Mouse (Mus musculus) brain, embryonic 18.5 days (tissue): ENCODE results near the gene Inka1.

Experiments used
- DNase-seq: peaks from one replicate; pipeline ENCODE4 v3.0.0-alpha.2; 2012; ENCODE audit warnings: low read depth, low spot score

Inka1 gene

GRCm38 (mm10) chr9:107984052-107984753 lies 1.5 kb downstream of the Inka1 start:
- no peak for DNase-seq

- no peak for DNase-seq
These were observed 2.2 kb downstream of the Inka1 start for GRCm38 (mm10) chr9:107983421-107983890.

GRCm38 (mm10) chr9:107982681-107983346 lies 2.9 kb downstream of the Inka1 start, which contains the start of gene Gm20661:
Gm20661 (plus strand) TSS chr9:107983058.
- no peak for DNase-seq

GRCm38 (mm10) chr9:107981684-107982605 lies 3.7 kb downstream of the Inka1 start:
- DNase-seq: no peak

- DNase-seq: no peak
These were observed 6.9 kb downstream of the Inka1 start for GRCm38 (mm10) chr9:107978815-107979214.

- DNase-seq: no peak
These were observed 10.0 kb downstream of the Inka1 start, which contains the start of gene Uba7 for GRCm38 (mm10) chr9:107975399-107976386. Uba7 (plus strand) TSS chr9:107975505.

GRCm38 (mm10) chr9:107974491-107975171 lies 11.0 kb downstream of the Inka1 start:
- no peak for DNase-seq

- no peak for DNase-seq
These were observed 13.8 kb downstream of the Inka1 start for GRCm38 (mm10) chr9:107971690-107972541.

- no peak for DNase-seq
These were observed 15.4 kb downstream of the Inka1 start for GRCm38 (mm10) chr9:107970311-107970710.

- no peak for DNase-seq
These were observed 17.1 kb downstream of the Inka1 start for GRCm38 (mm10) chr9:107968531-107968930.

GRCm38 (mm10) chr9:107967437-107967836 lies 18.2 kb downstream of the Inka1 start:
- DNase-seq: no peak

GRCm38 (mm10) chr9:107966676-107967075 lies 19.0 kb downstream of the Inka1 start:
- DNase-seq: no peak

GRCm38 (mm10) chr9:107964681-107965080 lies 21.0 kb downstream of the Inka1 start:
- no peak for DNase-seq

GRCm38 (mm10) chr9:107963700-107964099 lies 22.0 kb downstream of the Inka1 start:
- no peak for DNase-seq

- no peak for DNase-seq
These were observed 22.8 kb downstream of the Inka1 start for GRCm38 (mm10) chr9:107962916-107963315.

GRCm38 (mm10) chr9:107961881-107962280 lies 23.8 kb downstream of the Inka1 start:
- DNase-seq: no peak

GRCm38 (mm10) chr9:107961351-107961762 lies 24.3 kb downstream of the Inka1 start:
- peak; percentile 74 for DNase-seq

- DNase-seq: no peak
These were observed 24.8 kb downstream of the Inka1 start for GRCm38 (mm10) chr9:107960928-107961327.

GRCm38 (mm10) chr9:107959896-107960295 lies 25.8 kb downstream of the Inka1 start:
- no peak for DNase-seq
